Mouse (Mus musculus) frontal cortex, postnatal 14 days (tissue): ENCODE data around the gene C2cd2l.
"Not testable (repeated sequence)": the region's sequence is repeated elsewhere in the genome, so short reads cannot be mapped to it uniquely, and the experiment has no call there.

Source experiments
- DNase-seq, 2 experiments: peaks; one replicate each; pipeline ENCODE4 v3.0.0; 2022; ENCODE audit warnings: low spot score in 2 of 2

The C2cd2l gene

GRCm38 (mm10) chr9:44319887-44320798 is at the start of gene C2cd2l:
C2cd2l (minus strand) TSS chr9:44320285.
- peak; percentile 87 to 90 for DNase-seq

- no peak for DNase-seq
Measured at GRCm38 (mm10) chr9:44364480-44364879, 44.4 kb upstream of the C2cd2l start.

- not testable (repeated sequence) for DNase-seq
Measured at GRCm38 (mm10) chr9:44361931-44362330, 41.8 kb upstream of the C2cd2l start.

GRCm38 (mm10) chr9:44361190-44361917 is 41.3 kb upstream of the C2cd2l start, which contains the start of gene Vps11:
Vps11 (minus strand) TSS chr9:44361670.
- peak; percentile 87 to 92 for DNase-seq

GRCm38 (mm10) chr9:44357207-44357606 is 37.1 kb upstream of the C2cd2l start:
- DNase-seq: no peak

- DNase-seq: no peak
Measured at GRCm38 (mm10) chr9:44353142-44353541, 33.1 kb upstream of the C2cd2l start.

GRCm38 (mm10) chr9:44352337-44352736 is 32.3 kb upstream of the C2cd2l start:
- no peak for DNase-seq

- DNase-seq: no peak
Measured at GRCm38 (mm10) chr9:44351396-44351795, 31.3 kb upstream of the C2cd2l start.

GRCm38 (mm10) chr9:44348546-44348945 is 28.5 kb upstream of the C2cd2l start:
- DNase-seq: no peak

- no peak for DNase-seq
Measured at GRCm38 (mm10) chr9:44347621-44348020, 27.5 kb upstream of the C2cd2l start.

GRCm38 (mm10) chr9:44347166-44347565 is 27.1 kb upstream of the C2cd2l start:
- no peak for DNase-seq

- DNase-seq: no peak
Measured at GRCm38 (mm10) chr9:44345570-44346433, 25.7 kb upstream of the C2cd2l start.

GRCm38 (mm10) chr9:44343781-44344421 is 23.8 kb upstream of the C2cd2l start, which contains the start of gene Hmbs:
Hmbs (minus strand) TSS chr9:44344228.
- DNase-seq: peak; percentile 78 to 84

- DNase-seq: no peak
Measured at GRCm38 (mm10) chr9:44343290-44343689, 23.2 kb upstream of the C2cd2l start.

- no peak for DNase-seq
Measured at GRCm38 (mm10) chr9:44342605-44343004, 22.5 kb upstream of the C2cd2l start.

- DNase-seq: no peak
Measured at GRCm38 (mm10) chr9:44342173-44342572, 22.1 kb upstream of the C2cd2l start.

- DNase-seq: no peak
Measured at GRCm38 (mm10) chr9:44341487-44341886, 21.4 kb upstream of the C2cd2l start.

- DNase-seq: no peak
Measured at GRCm38 (mm10) chr9:44338574-44338973, 18.5 kb upstream of the C2cd2l start.

GRCm38 (mm10) chr9:44337436-44338169 is 17.5 kb upstream of the C2cd2l start:
- DNase-seq: no peak

GRCm38 (mm10) chr9:44336964-44337363 is 16.9 kb upstream of the C2cd2l start:
- DNase-seq: no peak
